Comparison of ENCODE assay signal across 8 mouse cellular contexts in the genomic region with DNA sequence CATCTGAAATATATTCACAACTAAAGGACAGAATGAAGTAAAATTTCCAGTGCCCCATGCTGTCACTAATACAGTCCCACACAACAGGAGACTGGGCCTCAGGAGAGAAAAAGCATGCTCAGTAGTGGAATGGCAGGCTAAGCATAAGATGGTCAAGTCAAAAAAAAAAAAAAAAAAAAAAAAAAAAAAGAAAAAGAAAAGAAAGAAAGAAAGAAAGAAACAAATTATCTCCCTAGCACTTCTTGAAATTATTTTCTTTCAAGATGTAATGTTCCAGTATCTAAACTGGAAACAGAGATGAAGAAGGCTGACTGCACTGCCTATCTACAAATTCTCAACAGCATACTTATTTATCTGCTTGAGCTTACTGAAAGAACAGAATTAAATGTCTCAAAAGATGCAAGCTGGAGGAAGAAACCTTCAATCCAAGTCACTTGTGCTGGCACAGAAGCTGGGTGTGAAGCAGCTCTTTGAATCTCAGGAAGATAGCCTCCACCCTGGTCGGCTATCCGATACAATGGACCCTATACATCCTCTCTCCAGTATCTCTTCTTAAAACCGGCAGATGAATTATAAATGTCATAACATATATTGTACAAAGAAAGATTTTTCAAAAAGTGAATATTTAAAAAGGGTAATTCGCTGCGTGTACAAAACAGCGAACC. TPM values are rescaled to one million over a fixed set of nuclear protein-coding genes. Genes with fewer than 3 reads are reported as not detected.
DNase-seq lines count a peak whose midpoint lies in the region; ATAC-seq and TF ChIP-seq lines count a peak whose summit lies in the region.

No protein-coding gene starts in this region.

- H3K79me2 ChIP-seq in macrophage (ENCODE audit: inconsistent target), result peaks cover 59% of the 10 kb centered on the region

- intact Hi-C loops in heart, postnatal 10 days (cut with DNase I), result loop anchor here (2.0 to 10.0 kb wide), 3 partner anchors 132 to 354 kb away; a partner anchor contains a TSS

- peak overlapping the region; percentile 79 for H3K4me3 ChIP-seq in heart, embryonic 12.5 days
- H3K4me3 ChIP-seq in E14TG2a.4 (replicated peaks; ENCODE audit: low read length) (peak overlapping the region; percentile 84; the same call in 1 of the 2 replicates), macrophage (ENCODE audit: inconsistent target) (peak overlapping the region; percentile 94)
- H3K4me3 ChIP-seq in forebrain, postnatal 0 days (ENCODE audit: low read depth, low read length), result peak overlapping the region; percentile 81

- no peaks in the 10 kb centered on the region for H3K27me3 ChIP-seq in heart, embryonic 12.5 days (replicated peaks)
- H3K27me3 ChIP-seq in E14TG2a.4 (ENCODE audit: insufficient read depth, low read length), result peaks cover 33% of the 10 kb centered on the region
- H3K27me3 ChIP-seq in forebrain, postnatal 0 days (ENCODE audit: insufficient read depth, low read length), result no peaks in the 10 kb centered on the region

- H3K9me3 ChIP-seq in heart, embryonic 12.5 days (replicated peaks), result no peaks in the 10 kb centered on the region
- H3K9me3 ChIP-seq in E14TG2a.4 (ENCODE audit: low read length), result no peaks in the 10 kb centered on the region
- H3K9me3 ChIP-seq in forebrain, postnatal 0 days (ENCODE audit: low read length), result no peaks in the 10 kb centered on the region

- H3K27ac ChIP-seq in heart, embryonic 12.5 days (ENCODE audit: poor library complexity, severe bottlenecking), result no peak overlapping the region
- H3K27ac ChIP-seq in forebrain, postnatal 0 days (ENCODE audit: low read depth, low read length), result no peak overlapping the region
- peak overlapping the region; percentile 72 for H3K27ac ChIP-seq in macrophage

- no peaks in the 10 kb centered on the region for H3K36me3 ChIP-seq in heart, embryonic 12.5 days
- H3K36me3 ChIP-seq in E14TG2a.4 (ENCODE audit: insufficient read depth, low read length) (no peaks in the 10 kb centered on the region), macrophage (ENCODE audit: inconsistent target) (no peaks in the 10 kb centered on the region)
- H3K36me3 ChIP-seq in forebrain, postnatal 0 days (ENCODE audit: insufficient read depth), result no peaks in the 10 kb centered on the region

- TF ChIP-seq CTCF in E14TG2a.4 (conservative IDR thresholded peaks at IDR 0.05; ENCODE audit: low read length), result no peak
- no peak for TF ChIP-seq CTCF in forebrain, postnatal 0 days (IDR thresholded peaks at IDR 0.05; ENCODE audit: low read depth)

- H3K4me2 ChIP-seq in heart, embryonic 12.5 days, result peak overlapping the region; percentile 85
- H3K4me2 ChIP-seq in forebrain, postnatal 0 days (ENCODE audit: low read depth), result peak overlapping the region; percentile 86

- peak overlapping the region; percentile 54; the same call in 1 of the 2 replicates for H3K9ac ChIP-seq in heart, embryonic 12.5 days
- peak overlapping the region; percentile 70; the same call in 1 of the 2 replicates for H3K9ac ChIP-seq in forebrain, postnatal 0 days

- no peak for ATAC-seq in heart, embryonic 12.5 days (ENCODE audit: insufficient number of reproducible peaks, low FRiP score)
- ATAC-seq in forebrain, postnatal 0 days, result no peak

- DNase-seq in heart, postnatal 10 days, result no peak
- peak; percentile 33 for DNase-seq in forebrain, postnatal 0 days
- no peak for DNase-seq in layer of hippocampus, postnatal 25 days (ENCODE audit: extremely low spot score in 1 of 2, low spot score in 1 of 2)
- no peak for DNase-seq in thymus, postnatal 4 days
- DNase-seq in cerebellum, postnatal 36 days, result no peak

- H3K4me1 ChIP-seq in heart, embryonic 12.5 days (replicated peaks), result peaks cover 22% of the 10 kb centered on the region
- H3K4me1 ChIP-seq in E14TG2a.4 (replicated peaks; ENCODE audit: low read depth, low read length), result peaks cover 10% of the 10 kb centered on the region
- 0 out of 2 replicates have a peak, but pooled peaks cover 3% of the 10 kb centered on the region for H3K4me1 ChIP-seq in forebrain, postnatal 0 days (ENCODE audit: insufficient read depth)

- 10% methylated on average over 6 of the region's 6 CpGs for whole genome bisulfite sequencing in heart, embryonic 12.5 days
- WGBS in forebrain, postnatal 0 days, result 16% methylated on average over 6 of the region's 6 CpGs
- 8% methylated on average over 6 of the region's 6 CpGs for WGBS in macrophage (ENCODE audit: missing documents)

RNA-seq across cellular contexts. Expression of a gene that starts 1.6 kb away (rescaled TPM):
- polyA plus RNA-seq in heart, embryonic 12.5 days (2016; fragmentation: Nextera tagmentation; extraction: Ambion mirVana), result 29.3 and 32.7 TPM in 2 replicates
- total RNA-seq in heart, postnatal 10 days (2021), result 10 to 100 TPM; 30.9 to 33.3 TPM
- 23.0 and 30.5 TPM in 2 replicates for total RNA-seq in forebrain, postnatal 0 days (2014; rRNA removed)
- polyA plus RNA-seq in forebrain, postnatal 0 days (2015; fragmentation: Nextera tagmentation; extraction: Ambion mirVana), result 4.6 and 9.5 TPM in 2 replicates
- 100 to 1,000 TPM in 5 of 26 experiments, 10 to 100 TPM in 21; 42.2 to 161 (median 78.1) TPM for total RNA-seq in macrophage (2018; cell fraction: chromatin; rRNA removed)
- total RNA-seq in macrophage (2018; cell fraction: cytosol; rRNA removed), result 10 to 100 TPM; 46.4 to 76.0 (median 60.2) TPM
- total RNA-seq in macrophage (2018; cell fraction: nucleus; rRNA removed), result 10 to 100 TPM; 30.4 to 91.2 (median 59.8) TPM
- 37.6 to 59.6 TPM (median 43.1 TPM) in 3 replicates for polyA plus RNA-seq in macrophage (2018)
- 10 to 100 TPM; 24.5 TPM for total RNA-seq in layer of hippocampus, postnatal 25 days (2021)
